Mouse (Mus musculus) olfactory bulb, adult 2 months (tissue): ENCODE results near the gene Ndufv1.

Experiments
- CTCF ChIP-seq: fragments of 200-500 bp; IDR thresholded peaks from 2 replicates; pipeline ENCODE4 v1.5.1; 2012; ENCODE audit warnings: low read depth, mild to moderate bottlenecking, low read length, moderate library complexity; ENCODE audit not compliant: insufficient read depth
- POLR2A ChIP-seq: fragments of 200-500 bp; IDR thresholded peaks from 2 replicates; pipeline ENCODE4 v1.6.1; 2012; ENCODE audit warnings: mild to moderate bottlenecking, low read depth, low read length, moderate library complexity; ENCODE audit not compliant: insufficient read depth

- TF ChIP-seq POLR2A, result no peak
- TF ChIP-seq CTCF, result no peak
Observed at GRCm38 (mm10) chr19:4054613-4055012, 42.0 kb upstream of the Ndufv1 start.
